Mouse (Mus musculus) heart, embryonic 10.5 days (tissue): ENCODE results near the gene Tcte3. TPM values are rescaled to one million over a fixed set of nuclear protein-coding genes. Genes with fewer than 3 reads are reported as not detected.
"Not testable (repeated sequence)": the region's sequence is repeated elsewhere in the genome, so short reads cannot be mapped to it uniquely, and the experiment has no call there.

ENCODE experiments used
- DNase-seq: peaks from one replicate; pipeline ENCODE4 v3.0.0-alpha.2; 2017; ENCODE audit warnings: low spot score
- H3K27ac ChIP-seq: fragments of 300-500 bp; sonication (generic); 2 replicates; pipeline ENCODE4 v1.5.1; 2016; ENCODE audit warnings: mild to moderate bottlenecking
- H3K27me3 ChIP-seq: fragments of 300-500 bp; sonication (generic); 2 replicates; pipeline ENCODE4 v1.6.1; 2016; ENCODE audit warnings: mild to moderate bottlenecking; ENCODE audit not compliant: poor library complexity, insufficient read depth, severe bottlenecking
- H3K36me3 ChIP-seq: fragments of 300-500 bp; sonication (generic); 2 replicates; pipeline ENCODE4 v1.6.1; 2016; ENCODE audit warnings: mild to moderate bottlenecking, moderate library complexity
- H3K4me1 ChIP-seq: fragments of 300-500 bp; sonication (generic); 2 replicates; pipeline ENCODE4 v1.6.1; 2016; ENCODE audit warnings: mild to moderate bottlenecking
- H3K4me3 ChIP-seq: fragments of 300-500 bp; sonication (generic); 2 replicates; pipeline ENCODE4 v1.5.1; 2016; ENCODE audit warnings: mild to moderate bottlenecking, moderate library complexity
- H3K9me3 ChIP-seq: fragments of 300-500 bp; sonication (generic); 2 replicates; pipeline ENCODE4 v1.6.1; 2016; ENCODE audit warnings: mild to moderate bottlenecking, moderate library complexity
- WGBS: fragments of 180-500 bp; shearing (Covaris S2); methylation state at CpG from one replicate; pipeline ENCODE4 v1.1.7; 2016; 5-methylcytosine and 5-hydroxymethylcytosine counted together
- polyA plus RNA-seq: library from polyadenylated mRNA; unstranded; fragments of >200 nt; fragmentation: Nextera tagmentation; extraction: Ambion mirVana; gene quantifications from 2 replicates; pipeline ENCODE4 v1.2.1, GENCODE M21; 2016

The Tcte3 gene
- polyA plus RNA-seq: 0.60 and 0.83 TPM in 2 replicates

DNA sequence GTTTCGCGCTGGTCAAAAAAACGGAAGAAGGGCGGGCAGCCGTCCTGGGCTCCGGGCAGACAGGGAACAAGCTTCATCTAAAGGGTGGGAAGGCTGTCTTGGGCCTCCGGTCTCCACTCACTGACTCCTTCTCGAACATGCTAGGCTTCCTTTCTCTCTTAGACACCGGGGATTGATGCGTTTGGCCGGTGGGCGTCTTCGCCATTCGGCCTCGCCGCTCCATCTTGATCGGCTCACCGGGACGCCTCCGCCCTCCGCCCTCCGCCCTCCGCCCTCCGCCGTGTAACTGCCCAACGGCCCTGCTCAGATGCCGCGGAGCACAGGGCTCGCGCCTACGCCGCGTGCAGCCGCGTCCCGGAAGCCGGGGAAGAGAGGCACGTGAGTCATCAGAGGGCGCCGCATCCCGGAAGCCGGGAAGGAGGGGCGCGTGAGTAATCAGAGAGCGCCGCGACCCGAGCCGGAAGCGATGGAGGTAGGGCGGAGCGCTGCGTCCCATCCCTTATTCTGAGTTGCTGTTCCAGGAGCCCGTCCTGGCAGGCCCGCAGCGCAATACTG lies at the start of gene Tcte3, which contains the start of the genes Ermard and Gm3448:
Tcte3 (minus strand) TSS at position 314 of the 555 bp plus-strand sequence.
Ermard (plus strand) TSS at position 34 of the 555 bp plus-strand sequence.
Gm3448 (minus strand) TSS at position 363 of the 555 bp plus-strand sequence.
- not testable (repeated sequence) for H3K4me1 ChIP-seq, H3K36me3 ChIP-seq, DNase-seq, H3K9me3 ChIP-seq, H3K4me3 ChIP-seq, H3K27ac ChIP-seq, H3K27me3 ChIP-seq
- WGBS: 0% methylated on average over 17 of the region's 56 CpGs

DNA sequence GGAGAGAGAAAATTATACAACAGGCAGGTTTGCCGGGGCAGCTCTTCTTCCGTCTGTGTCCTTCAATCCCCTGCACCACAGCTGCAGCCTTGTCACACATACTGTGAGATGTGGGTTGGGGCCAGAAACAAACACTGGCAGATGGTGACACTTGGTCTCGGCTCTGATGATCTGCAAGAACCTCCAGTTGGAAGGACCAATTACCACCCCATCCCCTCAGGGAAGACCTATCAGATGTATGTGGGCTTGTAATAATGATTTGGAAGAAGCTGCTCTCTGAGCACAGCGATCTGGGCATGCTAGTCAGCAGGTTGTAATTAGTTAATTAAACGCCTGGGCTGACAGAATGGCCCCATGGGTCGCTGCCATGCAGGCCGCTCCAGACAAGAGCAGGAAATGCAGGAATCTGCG lies 47.3 kb upstream of the Tcte3 start:
- WGBS: 26% methylated on average over 8 of the region's 8 CpGs
- Histone ChIP-seq H3K4me1 (peaks cover 26% of the 10 kb centered on the region), H3K27ac (no peak overlapping the region), H3K9me3 (no peaks in the 10 kb centered on the region), H3K4me3 (no peak overlapping the region), H3K36me3 (no peaks in the 10 kb centered on the region), H3K27me3 (peaks cover 9% of the 10 kb centered on the region; the same call in 1 of the 2 replicates)
- DNase-seq: no peak

DNA sequence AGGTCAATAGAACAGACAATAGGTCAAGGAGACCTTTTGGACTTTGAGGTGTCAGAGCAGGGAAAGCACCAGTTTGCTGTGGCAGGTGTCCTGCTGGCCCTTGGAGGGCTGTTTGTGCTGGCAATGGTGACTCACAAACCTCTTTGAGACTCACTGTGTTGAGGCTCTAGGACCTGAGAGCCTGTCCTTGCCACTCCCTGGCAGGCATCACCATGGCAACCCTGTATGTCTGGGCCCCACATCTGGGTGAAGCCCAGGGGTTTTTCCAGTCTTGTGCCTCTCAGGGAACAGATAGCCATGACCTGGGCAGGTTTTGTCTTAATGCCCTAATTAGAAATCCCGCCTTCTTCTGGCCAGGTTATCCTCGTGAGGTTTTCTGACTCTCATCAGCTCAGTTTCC lies 46.9 kb upstream of the Tcte3 start:
- DNase-seq: no peak
- no peak overlapping the region for H3K4me3 ChIP-seq
- H3K27ac ChIP-seq: no peak overlapping the region
- WGBS: 38% methylated on average over 2 of the region's 2 CpGs
- H3K27me3 ChIP-seq: peaks cover 12% of the 10 kb centered on the region; the same call in 1 of the 2 replicates
- no peaks in the 10 kb centered on the region for H3K36me3 ChIP-seq
- H3K9me3 ChIP-seq: no peaks in the 10 kb centered on the region
- peaks cover 26% of the 10 kb centered on the region for H3K4me1 ChIP-seq

DNA sequence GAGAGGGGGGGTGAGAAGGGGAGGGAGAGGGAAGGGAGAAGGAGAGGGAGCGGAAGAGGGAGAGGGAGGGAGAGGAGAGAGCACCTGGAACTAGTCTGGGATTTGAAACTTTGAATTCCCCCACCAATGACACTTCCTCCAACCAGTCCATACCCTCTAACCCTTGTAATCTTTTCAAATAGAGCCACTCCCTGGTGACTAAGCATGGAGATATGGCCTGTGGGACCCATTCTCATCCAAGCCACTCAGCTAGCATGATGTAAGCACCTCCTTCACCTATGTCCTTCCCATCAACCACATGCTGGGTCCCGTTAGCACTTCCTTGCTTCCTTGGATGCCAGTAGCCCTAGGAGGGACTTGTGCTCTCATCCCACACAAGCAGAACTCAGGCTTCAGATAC lies 43.7 kb upstream of the Tcte3 start:
- Histone ChIP-seq H3K27ac (peak overlapping the region; percentile 44; the same call in 1 of the 2 replicates), H3K9me3 (no peaks in the 10 kb centered on the region), H3K36me3 (no peaks in the 10 kb centered on the region), H3K4me1 (peaks cover 26% of the 10 kb centered on the region), H3K4me3 (no peak overlapping the region), H3K27me3 (peaks cover 19% of the 10 kb centered on the region; the same call in 1 of the 2 replicates)
- no peak for DNase-seq
- 44% methylated on average over 2 of the region's 2 CpGs for WGBS

DNA sequence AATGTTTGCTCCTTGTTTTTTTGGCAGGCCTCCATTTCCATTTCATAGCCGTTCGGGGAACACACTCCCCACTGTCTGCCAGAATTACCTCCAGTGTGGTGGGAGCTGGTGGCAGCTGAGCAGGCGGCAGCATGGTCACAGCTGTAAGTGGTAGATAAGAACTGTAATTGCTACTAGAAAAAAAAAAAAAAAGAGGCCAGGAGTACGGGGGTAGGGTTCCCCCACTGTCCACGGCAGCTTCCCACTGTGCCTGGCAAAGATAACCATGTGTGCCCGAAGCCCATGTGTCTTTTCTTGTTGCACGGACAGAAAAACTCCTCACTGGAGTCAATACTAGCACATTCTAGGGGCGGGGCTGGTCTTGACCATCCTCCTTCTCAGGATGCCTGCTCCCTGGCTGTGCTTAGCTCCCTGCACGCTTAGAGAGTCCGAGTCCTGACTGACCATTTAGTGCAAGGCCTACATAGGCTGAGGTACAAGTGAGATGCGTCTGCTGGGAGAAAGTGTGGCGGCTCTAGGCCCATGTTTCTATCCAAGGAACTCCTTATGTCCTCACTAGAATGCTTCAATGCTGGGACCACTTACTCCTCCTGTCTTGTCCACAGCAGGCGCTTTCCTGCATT lies 43.0 kb upstream of the Tcte3 start:
- peak; percentile 91 for DNase-seq
- 20% methylated on average over 13 of the region's 13 CpGs for WGBS
- no peaks in the 10 kb centered on the region for H3K9me3 ChIP-seq
- peak overlapping the region; percentile 44; the same call in 1 of the 2 replicates for H3K27ac ChIP-seq
- H3K27me3 ChIP-seq: peaks cover 19% of the 10 kb centered on the region; the same call in 1 of the 2 replicates
- peaks cover 26% of the 10 kb centered on the region for H3K4me1 ChIP-seq
- H3K4me3 ChIP-seq: peak overlapping the region; percentile 13; the same call in 1 of the 2 replicates
- no peaks in the 10 kb centered on the region for H3K36me3 ChIP-seq

DNA sequence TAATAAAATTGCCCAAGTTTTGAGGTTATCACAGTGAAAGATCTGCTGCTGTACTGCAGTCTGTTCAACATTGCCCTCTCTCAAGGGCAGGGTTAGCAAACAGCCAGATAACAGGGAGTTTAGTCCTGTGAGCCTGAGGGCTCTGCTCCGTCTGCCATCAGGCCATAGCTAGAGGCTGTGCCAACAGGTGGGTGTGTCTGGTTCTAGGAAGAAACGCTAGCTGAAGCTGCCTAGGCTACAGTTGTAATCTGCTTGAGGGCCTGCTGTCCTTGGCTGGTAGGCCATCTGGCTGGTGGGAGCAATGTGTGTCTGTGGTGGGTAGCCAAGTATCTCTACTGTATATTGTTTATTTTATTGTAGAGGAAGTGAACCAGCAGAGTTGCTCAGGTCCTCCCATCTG lies 36.2 kb upstream of the Tcte3 start:
- H3K4me3 ChIP-seq: no peak overlapping the region
- DNase-seq: no peak
- peaks cover 4% of the 10 kb centered on the region; the same call in 1 of the 2 replicates for H3K27me3 ChIP-seq
- WGBS: 27% methylated on average over 2 of the region's 2 CpGs
- no peaks in the 10 kb centered on the region for H3K9me3 ChIP-seq
- H3K27ac ChIP-seq: no peak overlapping the region
- no peaks in the 10 kb centered on the region for H3K36me3 ChIP-seq
- peaks cover 6% of the 10 kb centered on the region; the same call in 1 of the 2 replicates for H3K4me1 ChIP-seq

DNA sequence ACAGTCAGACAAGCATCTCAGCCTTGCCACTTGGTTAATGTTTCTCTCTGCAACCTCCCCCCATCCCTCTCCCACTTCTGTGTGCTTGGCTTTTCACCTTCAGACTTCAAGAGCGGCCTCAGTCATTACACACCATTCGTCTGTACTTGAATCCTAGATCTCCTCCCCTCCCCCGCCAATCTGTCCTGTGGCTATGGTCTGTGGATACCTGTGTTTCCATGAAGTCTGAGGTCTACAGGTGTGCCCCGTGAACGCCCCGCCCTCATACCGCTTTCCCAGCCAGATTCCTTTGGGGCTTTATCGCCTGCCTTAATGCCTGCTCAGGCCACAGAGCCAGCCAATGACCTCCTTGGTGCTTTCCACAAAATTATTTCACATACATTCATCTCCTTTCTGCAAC lies 33.7 kb upstream of the Tcte3 start:
- Histone ChIP-seq H3K27me3 (no peaks in the 10 kb centered on the region), H3K4me3 (no peak overlapping the region), H3K36me3 (no peaks in the 10 kb centered on the region), H3K27ac (0 out of 2 replicates have a peak overlapping the region, but pooled peaks have one; percentile 36), H3K4me1 (peaks cover 6% of the 10 kb centered on the region; the same call in 1 of the 2 replicates), H3K9me3 (no peaks in the 10 kb centered on the region)
- WGBS: 62% methylated on average over 8 of the region's 8 CpGs
- DNase-seq: no peak

DNA sequence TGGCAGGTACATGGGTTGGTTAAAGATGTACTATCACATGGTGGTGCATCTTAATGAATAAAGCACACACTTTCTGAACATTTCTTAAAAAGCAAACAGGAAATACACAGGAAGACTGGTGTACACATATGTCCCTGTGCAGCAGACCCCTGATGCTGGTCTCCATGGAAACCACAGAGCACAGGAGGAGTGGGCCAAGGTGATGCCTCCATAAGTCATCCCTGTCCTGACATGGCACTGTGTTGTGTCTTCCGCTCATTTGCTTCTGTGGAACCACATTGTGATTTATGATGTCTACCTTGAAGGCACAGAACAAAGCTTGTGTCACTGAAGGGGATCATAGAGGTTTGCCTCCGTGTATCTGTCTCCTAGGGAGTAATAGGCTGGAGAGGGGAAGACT lies 30.9 kb upstream of the Tcte3 start:
- DNase-seq: no peak
- H3K27ac ChIP-seq: no peak overlapping the region
- whole genome bisulfite sequencing: 86% methylated on average over 2 of the region's 2 CpGs
- H3K4me3 ChIP-seq: no peak overlapping the region
- H3K27me3 ChIP-seq: no peaks in the 10 kb centered on the region
- no peaks in the 10 kb centered on the region for H3K9me3 ChIP-seq
- H3K4me1 ChIP-seq: peaks cover 20% of the 10 kb centered on the region
- no peaks in the 10 kb centered on the region for H3K36me3 ChIP-seq

DNA sequence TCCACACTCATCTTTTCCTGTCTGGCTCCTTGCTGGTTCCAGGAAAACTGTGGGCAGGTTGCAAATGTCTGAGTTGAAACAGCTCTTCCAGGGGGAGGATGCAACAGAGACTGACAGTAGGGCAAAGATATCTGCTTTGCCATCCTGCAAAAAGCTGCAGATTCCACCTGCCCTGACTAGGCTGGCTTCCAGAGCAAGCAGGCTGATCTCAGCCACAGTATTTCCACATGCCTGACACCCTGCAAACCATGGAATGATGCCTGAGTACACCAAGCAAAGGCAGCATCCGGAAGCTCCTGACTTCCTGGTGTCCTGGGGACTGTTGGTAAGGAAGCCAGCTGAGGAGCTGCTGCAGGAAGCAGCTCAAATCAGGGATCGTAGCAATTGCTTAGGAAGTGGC lies 27.8 kb upstream of the Tcte3 start:
- H3K9me3 ChIP-seq: no peaks in the 10 kb centered on the region
- peaks cover 30% of the 10 kb centered on the region for H3K4me1 ChIP-seq
- 50% methylated on average over 2 of the region's 2 CpGs for WGBS
- no peak overlapping the region for H3K4me3 ChIP-seq
- no peak overlapping the region for H3K27ac ChIP-seq
- no peak for DNase-seq
- H3K27me3 ChIP-seq: no peaks in the 10 kb centered on the region
- H3K36me3 ChIP-seq: no peaks in the 10 kb centered on the region

DNA sequence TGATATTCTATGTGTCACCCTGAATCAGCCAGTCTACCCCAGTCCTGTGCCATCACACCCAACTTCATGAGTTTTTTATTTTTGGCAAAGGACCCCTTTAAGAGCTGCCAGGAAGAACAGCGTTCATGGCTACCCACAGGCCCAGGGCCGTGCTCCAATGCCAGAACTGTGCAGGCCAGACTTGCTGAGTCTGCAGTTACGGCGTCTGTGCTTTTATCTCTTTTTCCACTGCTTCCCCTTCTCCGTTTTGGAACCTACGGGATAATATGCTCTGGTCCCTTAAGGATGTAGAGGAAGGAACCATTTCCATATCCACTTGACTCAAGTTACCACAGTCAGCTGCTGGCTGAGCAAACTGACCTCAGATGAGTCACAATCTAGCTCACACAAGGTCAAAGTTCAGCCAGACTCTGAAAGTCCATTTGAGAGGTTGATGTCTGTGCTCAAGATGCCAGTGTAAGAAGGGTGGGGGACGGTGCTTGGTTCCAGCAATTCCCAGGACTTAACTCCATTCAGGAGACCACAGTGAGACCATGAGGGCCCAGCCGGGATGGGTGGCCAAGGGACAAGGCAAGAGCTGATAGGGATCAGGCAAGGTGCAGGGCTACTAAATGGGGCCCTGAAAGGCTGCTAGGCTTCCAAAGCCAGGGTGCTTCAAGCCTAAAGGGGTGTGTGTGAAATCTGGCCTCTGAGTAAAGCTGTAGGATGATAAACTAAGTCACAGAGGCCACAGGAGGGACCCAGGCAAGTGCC lies 26.9 kb upstream of the Tcte3 start:
- H3K27me3 ChIP-seq: no peaks in the 10 kb centered on the region
- H3K9me3 ChIP-seq: no peaks in the 10 kb centered on the region
- H3K4me1 ChIP-seq: peaks cover 30% of the 10 kb centered on the region
- H3K27ac ChIP-seq: peak overlapping the region; percentile 37; the same call in 1 of the 2 replicates
- no peak overlapping the region for H3K4me3 ChIP-seq
- H3K36me3 ChIP-seq: no peaks in the 10 kb centered on the region
- WGBS: 46% methylated on average over 8 of the region's 8 CpGs
- peak; percentile 73 for DNase-seq

DNA sequence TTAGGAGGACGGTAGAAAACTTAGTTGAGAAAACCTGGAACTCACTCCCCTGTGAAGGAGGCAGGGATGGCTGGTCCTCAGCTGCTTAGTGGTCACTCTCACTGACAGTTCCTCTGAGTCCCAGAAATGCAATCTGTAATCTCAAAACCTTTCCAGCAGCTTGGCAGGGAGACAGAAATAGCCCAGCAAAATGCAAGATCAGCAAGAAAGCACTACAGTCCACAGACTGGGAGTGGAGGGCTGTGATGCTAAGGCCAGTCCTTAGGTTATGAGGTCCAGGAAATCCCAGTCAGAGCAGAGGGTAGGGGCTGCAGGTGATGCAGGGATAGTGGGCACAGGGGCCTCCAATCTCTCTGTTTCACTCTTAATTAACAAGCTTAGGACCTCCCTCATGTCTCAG lies 25.6 kb upstream of the Tcte3 start:
- H3K36me3 ChIP-seq: peaks cover 5% of the 10 kb centered on the region
- peaks cover 30% of the 10 kb centered on the region for H3K4me1 ChIP-seq
- no peak overlapping the region for H3K27ac ChIP-seq
- peak; percentile 76 for DNase-seq
- no peaks in the 10 kb centered on the region for H3K9me3 ChIP-seq
- WGBS: 44% methylated on average over 1 of the region's 1 CpGs
- H3K27me3 ChIP-seq: peaks cover 10% of the 10 kb centered on the region; the same call in 1 of the 2 replicates
- no peak overlapping the region for H3K4me3 ChIP-seq

DNA sequence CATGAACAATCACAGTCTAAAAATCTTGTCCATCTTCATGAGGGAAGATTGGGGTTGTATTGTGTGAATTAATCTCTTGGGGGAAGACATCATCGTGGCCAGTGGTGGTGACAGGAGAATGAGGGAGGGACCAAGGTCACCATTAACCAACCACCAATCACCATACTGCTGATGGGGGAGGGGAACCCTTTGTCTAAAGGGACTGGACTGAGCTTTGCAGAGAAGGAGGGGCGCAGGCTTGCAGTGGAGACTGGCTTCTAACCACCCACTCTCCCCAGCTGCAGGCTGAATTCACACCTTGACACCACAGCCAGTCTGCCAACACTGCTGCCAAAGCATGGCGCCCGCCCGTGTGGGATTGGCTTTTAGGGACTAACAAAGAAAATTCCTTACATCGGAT lies 24.8 kb upstream of the Tcte3 start:
- peak; percentile 75 for DNase-seq
- H3K36me3 ChIP-seq: peaks cover 8% of the 10 kb centered on the region
- 40% methylated on average over 6 of the region's 6 CpGs for WGBS

More for the DNA sequence above, 24.8 kb upstream of the Tcte3 start:
- H3K4me1 ChIP-seq: peaks cover 30% of the 10 kb centered on the region
- H3K27me3 ChIP-seq: peaks cover 13% of the 10 kb centered on the region; the same call in 1 of the 2 replicates
- H3K4me3 ChIP-seq: no peak overlapping the region
- H3K9me3 ChIP-seq: no peaks in the 10 kb centered on the region
- H3K27ac ChIP-seq: no peak overlapping the region
